In the genomic region with DNA sequence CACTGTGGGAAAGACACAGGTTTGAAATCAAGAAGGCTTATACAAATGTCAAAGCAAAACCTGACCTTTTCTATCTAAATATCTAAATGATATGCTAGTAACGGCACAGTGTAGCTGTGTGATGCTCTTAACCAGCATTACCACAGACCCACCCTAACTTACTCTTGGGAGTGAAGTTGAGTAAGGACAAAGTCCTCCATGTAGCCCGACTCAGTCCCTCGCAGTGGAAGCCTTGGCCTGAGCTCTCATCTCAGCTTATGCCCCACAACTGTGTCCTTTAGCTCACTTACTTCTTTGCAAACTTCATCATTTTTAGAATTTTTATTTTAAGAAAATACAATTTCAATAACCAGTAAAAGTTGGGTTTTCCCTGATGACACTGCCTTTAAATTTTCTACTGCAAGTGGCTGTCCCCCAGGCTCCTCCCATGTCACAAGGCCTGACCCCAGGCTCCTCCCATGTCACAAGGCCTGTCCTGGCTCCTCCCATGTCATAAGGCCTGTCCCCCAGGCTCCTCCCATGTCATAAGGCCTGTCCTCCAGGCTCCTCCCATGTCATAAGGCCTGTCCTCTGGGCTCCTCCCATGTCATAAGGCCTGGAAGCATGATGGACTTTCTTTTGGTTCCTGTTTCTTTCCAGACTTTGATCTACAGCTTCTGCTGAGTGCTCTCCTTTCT, we compare ENCODE assay signal across 16 mouse cellular contexts. TPM values are rescaled to one million over a fixed set of nuclear protein-coding genes. Genes with fewer than 3 reads are reported as not detected.
A peak's percentile ranks its signal among the peaks of the same experiment; 100 is the strongest.
DNase-seq lines count a peak whose midpoint lies in the region; ATAC-seq and TF ChIP-seq lines count a peak whose summit lies in the region.
"Had no signal": no experiment of that assay in that cellular context is flagged by ENCODE, and none has a peak within 500 bp of the region (broad histone marks: within the 10 kb centered on the region; RNA-seq: fewer than 3 reads in every experiment).

No protein-coding gene starts in this region.

- H3K9ac ChIP-seq in liver, embryonic 11.5 days (ENCODE audit: low read depth, low read length) = no peak overlapping the region
- H3K9ac ChIP-seq: neural tube, embryonic 12.5 days had no signal

- peak; percentile 27 for DNase-seq in kidney, adult 2 months
- DNase-seq in kidney, adult 18-20 months = no peak
- DNase-seq in c-Kit-negative CD71-positive TER-119-positive erythroid progenitor cells, embryonic 14.5 days (ENCODE audit: low read depth, low spot score) = peak; percentile 42
- DNase-seq in liver, embryonic 11.5 days (ENCODE audit: low spot score) = no peak
- DNase-seq in adrenal gland, postnatal 10 days = no peak
- no peak for DNase-seq in embryo, embryonic 9.5 days (ENCODE audit: extremely low spot score)
- DNase-seq in embryo, embryonic 10 days (ENCODE audit: low spot score) = no peak
- DNase-seq: adrenal gland, adult 2 months; cerebellum, adult 8-10 months; gastrocnemius, adult 2 months; kidney, postnatal 10 days; lung, postnatal 14 days; right cerebral cortex, postnatal 4 days; thymus, postnatal 14 days had no signal

- H3K27me3 ChIP-seq in kidney, adult 2 months (replicated peaks; ENCODE audit: control insufficient read depth, insufficient read depth, low read length) = no peaks in the 10 kb centered on the region
- no peaks in the 10 kb centered on the region for H3K27me3 ChIP-seq in liver, embryonic 11.5 days (replicated peaks; ENCODE audit: control insufficient read depth, insufficient read depth, low read length)
- H3K27me3 ChIP-seq in small intestine, adult 2 months (ENCODE audit: control insufficient read depth, insufficient read depth, low read length) = no peaks in the 10 kb centered on the region
- H3K27me3 ChIP-seq: neural tube, embryonic 12.5 days had no signal

- H3K9me3 ChIP-seq in liver, embryonic 11.5 days (ENCODE audit: control insufficient read depth, low read length) = no peaks in the 10 kb centered on the region
- H3K9me3 ChIP-seq: neural tube, embryonic 12.5 days had no signal

- no peak for TF ChIP-seq POLR2A in kidney, adult 2 months (IDR thresholded peaks at IDR 0.05; ENCODE audit: low read depth, low read length)
- no peak for TF ChIP-seq POLR2A in small intestine, adult 2 months (IDR thresholded peaks at IDR 0.05; ENCODE audit: low read depth, low read length)

- H3K4me3 ChIP-seq in kidney, adult 2 months (ENCODE audit: insufficient read depth, low read depth, low read length) = no peak overlapping the region
- H3K4me3 ChIP-seq in liver, embryonic 11.5 days (ENCODE audit: low read depth, low read length) = no peak overlapping the region
- H3K4me3 ChIP-seq in small intestine, adult 2 months (ENCODE audit: low read depth, low read length) = no peak overlapping the region
- H3K4me3 ChIP-seq: gastrocnemius, adult 2 months; neural tube, embryonic 12.5 days had no signal

- no peak overlapping the region for H3K27ac ChIP-seq in kidney, adult 2 months (ENCODE audit: insufficient read depth, low read depth, low read length)
- no peak overlapping the region for H3K27ac ChIP-seq in liver, embryonic 11.5 days (ENCODE audit: low read depth, low read length)
- H3K27ac ChIP-seq in small intestine, adult 2 months (ENCODE audit: insufficient read depth, low read depth, low read length) = peak overlapping the region; percentile 76
- H3K27ac ChIP-seq: gastrocnemius, adult 2 months; neural tube, embryonic 12.5 days had no signal

- peaks cover 4% of the 10 kb centered on the region; the same call in 1 of the 2 replicates for H3K4me1 ChIP-seq in kidney, adult 2 months (ENCODE audit: control insufficient read depth, insufficient read depth, low read length)
- no peaks in the 10 kb centered on the region for H3K4me1 ChIP-seq in liver, embryonic 11.5 days (replicated peaks; ENCODE audit: control insufficient read depth, insufficient read depth, low read length)
- H3K4me1 ChIP-seq in small intestine, adult 2 months (ENCODE audit: control insufficient read depth, insufficient read depth, insufficient read length, low read length) = peaks cover 6% of the 10 kb centered on the region; the same call in 1 of the 2 replicates
- H3K4me1 ChIP-seq: neural tube, embryonic 12.5 days had no signal

- WGBS in kidney, adult 2 months = 69% methylated on average over 3 of the region's 3 CpGs
- WGBS in liver, embryonic 11.5 days = 93% methylated on average over 3 of the region's 3 CpGs
- WGBS in small intestine, adult 2 months = 50% methylated on average over 3 of the region's 3 CpGs

- H3K36me3 ChIP-seq in kidney, adult 2 months (ENCODE audit: control insufficient read depth, insufficient read depth, low read length) = peaks cover 2% of the 10 kb centered on the region
- peaks cover 13% of the 10 kb centered on the region for H3K36me3 ChIP-seq in liver, embryonic 11.5 days (ENCODE audit: control insufficient read depth, insufficient read depth, low read length)
- peaks cover 15% of the 10 kb centered on the region for H3K36me3 ChIP-seq in small intestine, adult 2 months (ENCODE audit: control insufficient read depth, insufficient read depth, low read length)

- H3K4me2 ChIP-seq in liver, embryonic 11.5 days = no peak overlapping the region
- H3K4me2 ChIP-seq: neural tube, embryonic 12.5 days had no signal

- TF ChIP-seq CTCF in kidney, adult 2 months (conservative IDR thresholded peaks at IDR 0.05; ENCODE audit: insufficient read depth, insufficient read length, low read depth, low read length) = no peak
- TF ChIP-seq CTCF in small intestine, adult 2 months (IDR thresholded peaks at IDR 0.05; ENCODE audit: extremely low read depth, insufficient read length, insufficient replicate concordance, low read depth, low read length) = no peak

- peak; percentile 56 for ATAC-seq in liver, embryonic 11.5 days (replicated peaks; ENCODE audit: low FRiP score)

RNA-seq across cellular contexts. Expression of a gene that starts 15.8 kb away (rescaled TPM):
- 83.0 and 90.5 TPM in 2 replicates for polyA plus RNA-seq in kidney, adult 2 months (2012; rRNA removed)
- polyA plus RNA-seq in liver, embryonic 11.5 days (2014; fragmentation: Nextera tagmentation; extraction: Ambion mirVana) = 15.1 and 16.0 TPM in 2 replicates
- 28.2 and 79.8 TPM in 2 replicates for polyA plus RNA-seq in small intestine, adult 2 months (2012; rRNA removed)
- 10 to 100 TPM; 66.4 to 75.9 TPM for total RNA-seq in adrenal gland, postnatal 10 days (2021)

RNA-seq across cellular contexts. Expression of a gene that starts 45.1 kb away (rescaled TPM):
- 24.9 and 26.5 TPM in 2 replicates for polyA plus RNA-seq in kidney, adult 2 months (2012; rRNA removed)
- polyA plus RNA-seq in liver, embryonic 11.5 days (2014; fragmentation: Nextera tagmentation; extraction: Ambion mirVana) = 29.4 and 31.8 TPM in 2 replicates
- polyA plus RNA-seq in small intestine, adult 2 months (2012; rRNA removed) = 7.2 and 15.9 TPM in 2 replicates
- 10 to 100 TPM; 20.6 to 20.8 TPM for total RNA-seq in adrenal gland, postnatal 10 days (2021)

Comparison
In these comparisons a context has a peak if more than half of its experiments do, and no peak if none do; other contexts are left out.
1. DNase-seq: peak in kidney, adult 2 months (single experiment) and c-Kit-negative CD71-positive TER-119-positive erythroid progenitor cells, embryonic 14.5 days (single experiment); none in kidney, adult 18-20 months (single experiment), liver, embryonic 11.5 days (single experiment), adrenal gland, postnatal 10 days (single experiment), embryo, embryonic 9.5 days (single experiment) and embryo, embryonic 10 days (single experiment).